Comparison of ENCODE assay signal across 9 mouse cellular contexts in the genomic region with DNA sequence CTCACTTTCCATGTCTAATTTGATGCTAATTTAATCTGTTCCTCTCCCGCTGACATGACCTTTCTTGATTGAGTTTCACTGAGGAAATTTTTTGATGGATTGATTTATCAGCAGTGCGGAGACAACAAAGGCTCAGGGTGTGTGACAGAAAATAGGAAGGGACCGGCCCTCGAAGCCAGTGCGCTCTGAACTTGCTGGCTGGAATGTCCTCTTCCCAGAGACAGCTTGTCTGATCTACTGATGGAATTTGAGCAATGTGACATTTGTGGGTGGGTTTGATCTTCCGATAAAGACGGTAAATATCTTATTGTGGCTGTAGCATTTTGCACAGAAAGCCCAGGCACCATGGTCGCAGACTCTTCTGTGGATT.
DNase-seq lines count a peak whose midpoint lies in the region; ATAC-seq and TF ChIP-seq lines count a peak whose summit lies in the region.
"Had no signal": no experiment of that assay in that cellular context is flagged by ENCODE, and none has a peak within 500 bp of the region (broad histone marks: within the 10 kb centered on the region; RNA-seq: fewer than 3 reads in every experiment).

No protein-coding gene starts in this region.

- H3K9ac ChIP-seq in lung, embryonic 14.5 days: no peak overlapping the region
- no peak overlapping the region for H3K9ac ChIP-seq in embryonic facial prominence, embryonic 12.5 days
- peak overlapping the region; percentile 29; the same call in 1 of the 2 replicates for H3K9ac ChIP-seq in hindbrain, embryonic 13.5 days
- no peak overlapping the region for H3K9ac ChIP-seq in neural tube, embryonic 12.5 days

- WGBS in lung, embryonic 14.5 days: 26% methylated on average over 8 of the region's 8 CpGs
- WGBS in embryonic facial prominence, embryonic 12.5 days: 48% methylated on average over 8 of the region's 8 CpGs
- WGBS in hindbrain, embryonic 13.5 days: 27% methylated on average over 8 of the region's 8 CpGs
- 57% methylated on average over 8 of the region's 8 CpGs for WGBS in neural tube, embryonic 12.5 days

- H3K27ac ChIP-seq in lung, embryonic 14.5 days (ENCODE audit: low read depth): no peak overlapping the region
- no peak overlapping the region for H3K27ac ChIP-seq in embryonic facial prominence, embryonic 12.5 days
- peak overlapping the region; percentile 59 for H3K27ac ChIP-seq in hindbrain, embryonic 13.5 days
- no peak overlapping the region for H3K27ac ChIP-seq in neural tube, embryonic 12.5 days
- H3K27ac ChIP-seq: layer of hippocampus, adult 2 months had no signal

- TF ChIP-seq CTCF in lung, embryonic 14.5 days (IDR thresholded peaks at IDR 0.05; ENCODE audit: low read depth): no peak

- H3K4me1 ChIP-seq in lung, embryonic 14.5 days (ENCODE audit: insufficient read depth): no peaks in the 10 kb centered on the region
- peaks cover 3% of the 10 kb centered on the region; the same call in 1 of the 2 replicates for H3K4me1 ChIP-seq in embryonic facial prominence, embryonic 12.5 days
- peaks cover 44% of the 10 kb centered on the region for H3K4me1 ChIP-seq in hindbrain, embryonic 13.5 days (replicated peaks)
- 0 out of 2 replicates have a peak, but pooled peaks cover 5% of the 10 kb centered on the region for H3K4me1 ChIP-seq in neural tube, embryonic 12.5 days

- H3K9me3 ChIP-seq in lung, embryonic 14.5 days (ENCODE audit: low read depth, low read length): no peaks in the 10 kb centered on the region
- H3K9me3 ChIP-seq in embryonic facial prominence, embryonic 12.5 days: 0 out of 2 replicates have a peak, but pooled peaks cover 5% of the 10 kb centered on the region
- no peaks in the 10 kb centered on the region for H3K9me3 ChIP-seq in hindbrain, embryonic 13.5 days
- H3K9me3 ChIP-seq in neural tube, embryonic 12.5 days: no peaks in the 10 kb centered on the region

- ATAC-seq in lung, embryonic 14.5 days (ENCODE audit: insufficient read depth): no peak
- ATAC-seq in embryonic facial prominence, embryonic 12.5 days (ENCODE audit: insufficient number of reproducible peaks, insufficient read depth, low FRiP score, low TSS enrichment): no peak
- ATAC-seq in hindbrain, embryonic 13.5 days (ENCODE audit: low FRiP score): no peak; the same call in 1 of the 2 replicates
- no peak for ATAC-seq in neural tube, embryonic 12.5 days (ENCODE audit: low FRiP score, low read depth)

- H3K4me2 ChIP-seq in lung, embryonic 14.5 days: peak overlapping the region; percentile 65
- H3K4me2 ChIP-seq in embryonic facial prominence, embryonic 12.5 days (replicated peaks): peak overlapping the region; percentile 57
- H3K4me2 ChIP-seq in hindbrain, embryonic 13.5 days: peak overlapping the region; percentile 61
- peak overlapping the region; percentile 63; the same call in 1 of the 2 replicates for H3K4me2 ChIP-seq in neural tube, embryonic 12.5 days (replicated peaks)

- no peaks in the 10 kb centered on the region for H3K27me3 ChIP-seq in lung, embryonic 14.5 days (ENCODE audit: insufficient read depth, low read length)
- 0 out of 2 replicates have a peak, but pooled peaks cover 3% of the 10 kb centered on the region for H3K27me3 ChIP-seq in embryonic facial prominence, embryonic 12.5 days
- H3K27me3 ChIP-seq in hindbrain, embryonic 13.5 days: no peaks in the 10 kb centered on the region
- H3K27me3 ChIP-seq in neural tube, embryonic 12.5 days (replicated peaks): no peaks in the 10 kb centered on the region

- no peak overlapping the region for H3K4me3 ChIP-seq in lung, embryonic 14.5 days (ENCODE audit: low read depth, low read length)
- no peak overlapping the region for H3K4me3 ChIP-seq in embryonic facial prominence, embryonic 12.5 days
- peak overlapping the region; percentile 33 for H3K4me3 ChIP-seq in hindbrain, embryonic 13.5 days
- H3K4me3 ChIP-seq in neural tube, embryonic 12.5 days: no peak overlapping the region
- H3K4me3 ChIP-seq: layer of hippocampus, adult 2 months had no signal

- DNase-seq in lung, embryonic 14.5 days: peak; percentile 31
- DNase-seq in lung, adult 18-20 months: no peak
- no peak for DNase-seq in cerebellum, adult 8-10 months
- DNase-seq in cerebellum, adult 9-11 months: no peak
- DNase-seq: lung, adult 2 months had no signal

- H3K36me3 ChIP-seq in lung, embryonic 14.5 days (ENCODE audit: insufficient read depth): no peaks in the 10 kb centered on the region
- H3K36me3 ChIP-seq in embryonic facial prominence, embryonic 12.5 days: no peaks in the 10 kb centered on the region
- no peaks in the 10 kb centered on the region for H3K36me3 ChIP-seq in hindbrain, embryonic 13.5 days
- H3K36me3 ChIP-seq in neural tube, embryonic 12.5 days: no peaks in the 10 kb centered on the region
